Mouse (Mus musculus) spleen, adult 18-20 months (tissue): ENCODE results near the gene Rbm48.
A peak's percentile ranks its signal among the peaks of the same experiment; 100 is the strongest.
"Not testable (repeated sequence)": the region's sequence is repeated elsewhere in the genome, so short reads cannot be mapped to it uniquely, and the experiment has no call there.

Experiments
- DNase-seq, 2 experiments: peaks; one replicate each; pipeline ENCODE4 v3.0.0; 2022; ENCODE audit warnings: mixed read lengths in 2 of 2

Gene Rbm48

DNA sequence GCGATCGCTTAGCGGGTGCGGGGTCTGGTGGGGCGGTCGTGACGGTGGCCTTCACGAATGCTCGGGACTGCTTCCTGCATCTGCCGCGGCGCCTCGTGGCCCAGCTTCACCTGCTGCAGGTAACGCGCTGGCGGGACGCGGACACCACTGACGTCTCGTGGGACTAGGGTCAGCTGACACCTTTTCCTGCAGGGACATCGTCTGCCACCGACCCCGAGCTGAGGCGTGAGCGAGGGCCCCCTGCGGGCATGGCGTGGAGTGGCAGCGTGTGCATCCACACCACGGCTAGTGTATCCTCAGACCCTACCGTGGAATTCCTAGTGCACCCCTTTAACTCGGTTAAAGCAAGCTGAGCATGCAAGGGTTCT is at the start of gene Rbm48:
Gene Rbm48 (minus strand): TSS at position 187 of the 368 bp plus-strand sequence.
- peak; percentile 76 to 77 for DNase-seq

DNA sequence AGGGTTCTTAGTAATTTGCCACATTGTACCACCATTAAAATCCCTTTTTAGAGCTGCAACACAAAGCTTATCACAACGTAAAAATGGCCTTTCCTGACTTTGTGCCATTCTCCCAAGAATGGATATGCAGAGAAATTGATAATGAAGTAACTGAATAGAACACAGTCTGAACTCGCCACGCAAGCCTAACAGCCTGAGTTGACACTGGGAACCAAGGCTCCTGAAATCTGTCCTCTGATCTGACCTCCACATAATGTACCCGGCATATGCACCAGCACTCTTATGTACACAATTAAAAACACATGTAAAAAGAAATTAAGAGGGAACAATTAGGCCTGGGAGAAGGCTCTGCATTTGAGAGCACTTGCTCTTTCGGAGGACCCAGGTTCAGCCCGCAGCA is 48.9 kb upstream of the Rbm48 start:
- no peak for DNase-seq

DNA sequence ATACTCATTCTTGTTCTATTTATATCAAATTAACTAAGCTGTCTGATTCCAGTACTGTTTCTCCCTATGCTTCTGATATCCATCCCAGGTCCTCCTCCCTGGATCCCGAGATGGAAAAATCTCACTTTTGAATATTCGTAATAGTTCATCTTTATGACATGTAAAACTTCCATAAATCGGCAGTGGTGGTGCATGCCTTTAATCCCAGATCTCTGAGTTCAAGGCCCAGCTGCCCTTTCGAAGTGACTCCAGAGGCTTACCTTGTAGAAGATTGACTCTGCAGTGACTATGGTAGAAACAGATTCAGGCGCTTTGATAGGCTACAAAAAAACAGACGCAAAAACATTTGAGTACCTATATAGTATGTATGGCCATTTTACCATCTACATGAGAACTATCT is 48.2 kb upstream of the Rbm48 start:
- DNase-seq, result no peak

DNA sequence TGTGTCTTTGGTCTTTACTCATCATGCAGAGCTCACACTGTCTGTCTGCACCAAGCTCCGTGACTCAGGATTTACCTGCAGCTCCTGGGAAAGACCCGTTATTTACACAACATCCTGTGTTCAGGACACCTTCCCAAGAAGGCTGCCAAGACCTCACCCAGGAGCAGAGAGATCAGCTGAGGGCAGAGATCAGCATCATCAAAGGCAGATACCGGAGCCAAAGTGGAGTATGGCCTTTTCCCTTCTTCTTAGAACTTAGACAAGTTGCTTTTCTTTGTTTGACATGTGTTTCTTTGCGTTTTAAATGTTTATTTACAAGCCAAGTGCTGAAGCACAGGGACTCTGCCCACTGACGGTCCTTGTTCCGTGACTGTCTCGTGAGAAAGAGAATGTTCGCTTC is 38.9 kb upstream of the Rbm48 start:
- DNase-seq, result no peak

DNA sequence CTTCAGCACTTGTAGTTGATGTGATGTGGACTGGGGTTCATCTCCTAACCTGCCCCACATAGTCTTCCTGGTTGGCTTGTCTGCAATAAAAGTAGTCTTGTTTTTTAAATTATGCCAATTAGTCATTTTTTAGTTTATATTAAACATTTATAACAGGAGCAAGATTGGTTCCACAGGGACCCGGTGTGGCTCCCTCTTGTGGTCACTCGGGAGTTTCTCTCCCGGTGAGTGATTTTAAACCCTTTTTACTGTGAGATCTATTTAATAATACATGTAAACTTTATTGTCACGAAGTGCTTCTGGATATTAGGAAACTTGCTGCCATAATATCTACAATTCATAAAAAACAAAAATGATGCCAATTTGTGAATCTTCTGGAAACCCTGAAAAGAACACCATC is 37.6 kb upstream of the Rbm48 start:
- no peak for DNase-seq

DNA sequence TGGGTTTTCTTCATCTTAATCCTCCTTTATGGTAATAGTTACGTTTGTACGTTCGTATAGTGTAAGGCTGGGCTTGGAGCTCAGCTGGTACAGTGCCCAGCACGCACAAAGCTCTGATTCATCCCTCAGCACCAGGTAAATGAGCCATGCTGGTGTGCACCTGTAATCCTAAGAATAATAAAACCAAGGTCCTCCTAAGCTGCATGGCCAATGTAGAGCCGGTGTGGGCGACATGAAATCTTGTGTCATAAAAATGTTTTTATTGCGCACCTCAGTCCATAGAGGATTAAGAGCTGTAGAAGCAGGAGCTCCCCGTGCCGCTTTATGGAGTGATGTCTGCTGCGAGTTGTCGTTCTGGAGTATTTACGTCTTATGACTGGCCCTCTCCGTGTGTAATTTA is 36.9 kb upstream of the Rbm48 start:
- DNase-seq, result no peak

DNA sequence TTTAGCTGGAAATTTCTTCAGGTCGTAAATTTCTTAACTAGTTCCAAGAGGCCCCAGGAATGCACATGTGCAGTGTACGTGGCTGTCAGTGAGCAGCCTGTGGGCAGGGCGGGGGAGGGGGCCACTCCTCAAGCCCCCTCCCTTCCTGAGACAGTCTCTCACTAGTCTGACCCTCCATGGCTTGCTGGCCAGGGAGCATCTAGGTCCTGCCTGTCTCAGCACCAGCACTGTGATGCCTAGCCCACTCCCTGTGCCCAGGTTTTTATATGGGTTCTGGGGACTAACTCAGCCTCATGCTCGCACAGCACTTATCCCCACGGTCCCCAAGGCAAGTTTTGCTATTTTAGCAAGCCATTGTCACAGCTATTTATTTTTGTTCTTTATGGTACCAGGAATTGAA is 35.9 kb upstream of the Rbm48 start:
- no peak for DNase-seq

DNA sequence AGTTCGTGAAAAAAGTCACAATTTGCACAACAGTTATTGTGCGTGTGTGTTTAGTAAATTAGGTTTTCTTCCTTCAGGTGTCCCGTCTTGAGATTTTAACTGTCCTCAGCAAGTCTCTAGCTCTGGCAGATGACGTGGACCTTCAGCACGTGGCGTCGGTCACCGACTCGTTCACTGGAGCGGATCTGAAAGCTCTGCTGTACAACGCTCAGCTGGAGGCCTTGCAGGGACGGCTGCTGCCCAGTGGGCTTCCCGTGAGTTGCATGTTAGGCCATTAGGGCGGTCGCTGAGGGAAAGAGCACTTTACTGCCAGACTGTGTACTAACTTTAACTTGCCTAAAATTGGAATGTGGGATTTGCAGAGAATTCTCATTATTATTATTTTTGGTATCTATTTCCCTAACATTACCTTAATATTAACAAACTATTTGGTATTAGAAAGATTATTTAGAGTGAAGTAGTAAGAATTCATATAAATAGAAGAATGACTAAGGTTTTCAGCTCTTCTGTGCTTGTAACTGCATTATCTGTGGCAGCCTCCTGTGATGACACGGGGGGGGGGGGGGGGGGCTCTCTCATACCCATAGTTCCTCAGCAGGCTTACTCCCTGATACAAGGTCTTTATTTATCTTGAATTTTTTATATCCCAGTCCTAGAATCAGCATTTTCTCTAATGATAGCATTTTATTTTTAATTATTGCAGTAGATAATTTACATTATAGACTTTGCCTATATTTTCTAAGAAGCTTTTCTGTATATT is 35.3 kb upstream of the Rbm48 start:
- no peak for DNase-seq

DNA sequence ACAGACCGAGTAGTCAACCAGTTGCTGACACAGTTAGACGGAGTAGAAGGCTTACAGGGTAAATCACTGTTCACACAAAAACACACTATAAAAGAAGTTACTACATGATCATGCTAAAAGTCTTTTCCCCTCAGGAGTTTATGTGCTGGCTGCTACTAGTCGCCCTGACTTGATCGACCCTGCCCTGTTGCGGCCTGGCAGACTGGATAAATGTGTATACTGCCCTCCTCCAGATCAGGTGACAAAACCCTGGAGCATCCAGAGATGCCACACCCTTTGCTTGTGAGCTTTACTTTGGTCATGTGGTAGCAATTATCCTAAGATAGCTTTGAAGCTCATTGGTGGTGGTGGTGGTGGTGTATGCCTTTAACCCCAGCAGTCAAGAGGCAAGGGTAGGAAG is 33.7 kb upstream of the Rbm48 start:
- no peak for DNase-seq

DNA sequence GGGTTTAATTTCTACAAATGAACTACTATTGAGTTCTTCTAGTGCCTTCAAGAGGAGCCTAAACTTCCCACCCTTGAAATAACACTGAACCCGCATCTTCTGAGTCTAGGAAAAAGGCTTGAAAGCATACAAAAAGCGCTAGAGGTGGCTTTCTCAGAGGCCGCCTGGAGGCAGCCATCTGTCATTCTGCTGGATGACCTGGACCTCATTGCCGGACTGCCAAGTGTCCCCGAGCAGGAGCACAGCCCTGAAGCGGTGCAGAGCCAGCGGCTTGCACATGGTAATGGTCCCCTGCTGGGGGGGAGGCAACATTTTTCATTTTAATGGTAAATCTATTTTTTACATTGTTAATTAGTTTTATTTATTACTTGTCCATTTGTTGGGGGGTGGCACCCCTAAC is 24.1 kb upstream of the Rbm48 start:
- no peak for DNase-seq

DNA sequence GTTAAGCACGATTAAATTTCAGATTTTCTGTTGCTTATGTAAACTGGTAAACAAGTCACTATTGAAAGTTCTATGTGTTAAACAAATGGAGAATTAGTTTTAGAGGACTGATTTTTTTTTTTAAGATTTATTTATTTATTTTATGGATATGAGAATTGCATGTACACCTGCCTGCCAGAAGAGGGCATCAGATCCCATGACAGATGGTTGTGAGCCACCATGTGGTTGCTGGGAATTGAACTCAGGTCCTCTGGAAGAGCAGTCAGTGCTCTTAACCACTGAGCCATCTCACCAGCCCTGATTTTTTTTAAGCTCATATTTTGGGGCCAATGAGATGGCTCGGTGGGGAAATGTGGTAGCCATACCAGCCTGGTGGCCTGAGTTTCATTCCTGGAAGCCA is 15.4 kb upstream of the Rbm48 start:
- DNase-seq, result not testable (repeated sequence)

DNA sequence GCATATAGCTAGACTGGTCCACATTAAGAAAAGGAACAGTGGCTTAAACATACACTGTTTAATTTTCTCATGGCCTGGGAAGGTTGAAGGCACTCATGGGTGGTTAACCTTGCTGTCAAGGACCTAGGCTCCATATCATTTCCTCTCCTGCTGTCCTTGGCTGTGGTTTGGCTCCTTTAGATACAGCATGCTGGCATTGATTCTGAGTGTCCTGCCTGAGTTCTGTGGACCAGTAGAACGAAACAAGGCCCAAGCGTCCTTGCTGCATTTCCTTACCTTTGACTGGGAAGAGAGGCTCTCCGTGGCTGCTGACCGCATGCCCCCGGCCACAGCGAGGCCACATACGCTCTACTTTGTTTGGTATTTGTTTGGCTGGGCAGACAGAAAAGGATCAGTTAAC is 12.9 kb upstream of the Rbm48 start:
- DNase-seq, result no peak

DNA sequence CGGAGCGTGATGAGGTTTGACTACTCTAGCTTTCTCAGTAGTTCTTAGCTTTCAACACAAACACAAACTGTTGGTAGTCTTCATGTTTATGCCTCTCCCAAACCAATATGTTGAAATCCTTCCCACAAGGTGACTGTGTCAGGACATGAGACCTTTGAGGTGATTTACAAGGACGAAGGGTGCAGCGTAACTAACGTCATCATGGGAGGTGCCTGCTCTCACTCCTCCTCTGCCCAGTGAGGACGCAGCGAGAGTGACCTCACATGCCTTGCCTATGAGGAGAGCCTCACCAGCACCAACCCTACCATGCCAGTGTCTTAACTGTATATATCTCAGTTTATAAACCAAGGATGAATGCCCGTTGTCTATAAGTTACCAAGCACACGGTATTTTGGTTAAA is 10.7 kb upstream of the Rbm48 start:
- DNase-seq, result no peak

DNA sequence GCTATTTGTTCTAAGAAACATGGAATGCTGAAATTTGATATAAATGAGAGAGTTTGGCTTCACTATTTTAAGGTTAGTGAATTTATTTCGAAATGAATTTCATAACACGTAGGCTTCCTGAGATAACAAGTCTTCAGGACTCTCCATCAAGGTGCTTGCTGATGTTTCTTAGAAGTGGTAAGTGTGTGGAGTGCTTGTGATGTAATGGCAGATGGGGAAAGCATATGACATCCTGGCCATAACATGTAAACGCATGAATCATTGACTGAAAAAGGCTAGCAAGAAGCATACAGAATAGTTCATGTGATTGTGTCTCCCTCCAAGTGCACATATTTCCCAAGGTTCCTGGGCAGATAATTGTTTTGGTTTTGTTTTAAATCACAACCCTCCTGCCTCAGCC is 4.4 kb upstream of the Rbm48 start:
- no peak for DNase-seq

DNA sequence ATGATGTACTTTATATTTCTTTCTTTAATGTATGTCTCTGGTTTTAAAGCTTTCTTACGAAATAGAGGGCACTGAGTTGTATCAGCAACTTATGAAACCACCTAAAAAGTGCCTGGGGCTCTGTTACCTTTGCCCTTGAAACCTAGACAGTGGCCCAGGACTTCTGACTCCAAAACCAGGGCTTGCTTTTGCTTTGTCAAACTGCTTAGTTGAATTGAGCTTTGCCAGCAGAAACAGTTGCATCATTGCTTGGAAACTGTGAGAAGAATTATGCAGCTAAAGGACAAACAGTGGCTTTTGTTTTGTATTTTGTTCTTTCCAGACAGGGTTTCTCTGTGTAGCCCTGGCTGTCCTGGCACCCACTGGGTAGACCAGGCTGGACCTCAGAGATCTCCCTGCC is 3.9 kb upstream of the Rbm48 start:
- DNase-seq, result no peak

DNA sequence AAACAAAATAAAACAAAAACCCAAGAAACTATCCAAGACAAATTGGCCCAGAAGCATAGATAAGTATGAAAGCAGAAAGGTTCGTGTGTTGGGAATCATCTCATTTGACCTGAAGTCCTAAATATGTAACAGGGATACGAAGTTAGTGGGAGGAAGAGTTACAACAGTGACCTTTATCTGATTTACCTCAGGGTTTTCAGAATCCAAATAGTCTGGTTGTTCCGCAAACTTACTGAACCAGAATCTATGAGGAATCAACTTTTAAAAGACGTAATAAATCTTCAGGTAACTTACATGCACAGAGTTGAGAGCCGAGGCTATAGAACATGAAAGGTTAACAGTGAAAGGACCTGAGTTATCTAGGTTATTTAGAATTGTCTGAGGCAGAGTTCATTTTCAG is 2.4 kb upstream of the Rbm48 start:
- no peak for DNase-seq

DNA sequence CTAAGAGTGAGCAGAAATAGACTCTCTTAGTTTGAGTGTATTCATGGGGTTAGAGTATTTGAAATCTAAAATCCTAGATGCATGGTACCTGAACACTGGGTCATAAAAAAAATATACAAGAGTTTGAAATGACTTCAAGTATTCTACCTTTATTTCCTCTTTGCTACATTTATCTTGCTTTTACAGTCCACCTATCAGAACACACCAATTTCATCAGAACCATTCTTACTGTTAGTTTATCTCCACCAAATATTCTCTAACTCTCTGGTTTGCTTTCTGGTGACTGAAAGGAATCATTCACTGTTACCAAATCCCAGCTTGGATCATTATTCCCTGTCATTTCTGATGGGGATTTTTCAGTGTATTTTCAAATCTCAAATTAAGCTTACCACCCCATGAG is 786 bp upstream of the Rbm48 start:
- DNase-seq, result no peak

DNA sequence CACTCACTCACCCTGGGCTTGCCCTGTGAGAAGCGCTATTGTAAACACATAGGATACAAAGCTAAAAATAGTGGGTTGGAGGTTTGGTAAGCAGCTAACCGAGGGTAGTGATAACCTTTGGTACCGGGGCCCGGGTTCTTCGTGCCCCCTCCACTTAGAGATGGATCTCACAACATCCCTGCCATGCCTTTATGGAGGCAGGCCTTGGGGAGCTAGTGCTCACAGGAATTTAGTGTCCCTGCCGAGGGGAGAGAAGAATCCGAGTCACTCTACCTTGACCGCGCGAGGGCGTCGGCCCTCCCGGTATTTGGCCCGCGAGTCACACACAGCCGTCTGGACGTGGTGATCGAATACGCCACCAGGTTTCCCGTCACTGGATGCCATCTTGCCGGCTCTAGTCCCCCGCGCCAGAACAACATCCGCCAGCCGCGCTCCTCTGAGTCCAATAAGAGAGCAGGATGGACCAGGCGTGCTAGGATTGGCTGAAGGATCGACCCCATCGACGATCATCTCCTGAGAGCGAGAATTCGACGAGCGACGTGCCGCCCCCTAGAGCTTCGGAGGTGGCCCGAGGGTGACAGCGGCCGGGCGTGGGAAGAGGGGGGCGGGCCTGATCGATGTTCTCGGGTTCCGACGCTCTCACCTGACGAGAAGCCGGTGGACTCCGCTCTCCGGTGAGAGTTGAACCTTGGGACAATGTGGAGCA is 539 bp downstream of the Rbm48 start, which contains the start of gene Pex1:
Gene Pex1 (plus strand): TSS at position 374 of the 706 bp plus-strand sequence.
- peak; percentile 88 to 89 for DNase-seq

DNA sequence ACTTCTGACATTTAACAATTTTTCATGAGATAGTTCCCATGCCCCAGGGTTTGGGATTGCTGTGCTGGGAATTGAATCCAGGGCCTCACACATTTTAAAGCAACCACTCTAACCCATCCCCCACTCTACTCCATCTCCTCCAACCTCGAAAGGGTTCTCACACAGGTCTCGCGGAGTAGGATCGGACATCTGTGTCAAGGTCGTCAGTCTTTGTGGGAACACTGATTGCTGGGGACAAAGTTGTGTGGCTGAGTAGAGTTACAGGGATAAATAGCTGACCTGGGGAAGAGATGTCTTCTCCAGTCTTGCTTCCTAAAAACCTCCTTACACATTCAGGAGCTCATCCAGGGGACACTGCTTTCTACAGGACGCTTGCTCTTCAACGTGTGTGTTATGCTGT is 17.3 kb downstream of the Rbm48 start:
- no peak for DNase-seq

DNA sequence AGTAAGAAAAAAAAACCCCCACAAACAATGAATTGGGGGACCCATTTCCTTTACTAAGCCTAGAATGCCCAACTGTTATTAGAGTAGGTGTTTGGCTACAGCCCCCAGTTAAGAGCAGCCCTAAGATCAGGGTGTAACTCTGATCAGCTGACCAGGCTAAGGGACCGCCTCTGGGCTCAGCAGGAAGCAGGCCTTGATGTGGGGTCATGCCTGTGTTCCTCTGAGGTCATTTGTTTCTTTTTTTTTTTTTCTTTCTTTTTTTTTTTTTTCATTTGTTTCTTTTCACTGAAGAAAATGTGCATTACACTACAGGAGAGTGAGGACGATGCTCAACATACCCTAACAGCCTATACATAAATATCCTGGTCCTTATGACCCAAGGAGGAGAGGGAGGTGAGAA is 18.4 kb downstream of the Rbm48 start:
- DNase-seq, result no peak

DNA sequence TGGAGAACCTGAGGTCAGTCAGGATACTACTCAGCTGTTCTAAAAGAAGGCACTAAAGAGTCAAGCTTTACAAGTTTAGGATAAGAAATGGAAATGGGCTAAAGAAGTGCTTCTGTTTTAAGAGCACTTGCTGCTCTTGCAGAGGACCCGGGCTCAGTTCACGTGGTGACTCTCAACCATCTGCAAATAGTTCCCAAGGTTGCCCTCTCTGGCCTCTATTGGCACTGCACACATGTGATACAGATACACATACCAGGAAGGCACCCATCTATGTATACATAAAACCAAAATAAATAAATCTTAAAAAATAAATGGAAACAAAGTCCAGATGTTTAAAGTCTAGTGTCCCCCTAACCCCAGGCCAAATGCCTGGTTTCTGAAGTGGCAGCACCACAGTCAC is 21.6 kb downstream of the Rbm48 start:
- DNase-seq, result no peak

DNA sequence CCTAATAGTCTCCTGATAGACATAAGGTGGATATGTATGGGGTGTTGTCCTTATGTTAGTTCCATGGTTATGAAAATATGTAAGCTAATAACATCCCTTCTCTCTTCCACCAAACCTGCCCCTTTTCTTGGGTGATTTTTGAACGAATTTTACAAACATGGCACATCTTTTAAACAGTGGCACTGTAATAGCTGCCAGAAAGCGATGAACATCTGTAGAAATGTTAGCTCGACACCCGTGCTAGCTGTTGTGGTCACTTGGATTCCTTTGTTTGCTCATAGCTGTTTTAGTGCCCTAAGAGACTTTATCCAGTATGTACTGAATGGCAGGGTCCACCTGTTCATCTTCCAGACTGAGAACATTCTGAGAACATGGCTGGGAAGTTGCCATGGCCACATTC is 25.1 kb downstream of the Rbm48 start, which contains the start of gene 1700109H08Rik:
Gene 1700109H08Rik (plus strand): TSS at position 301 of the 400 bp plus-strand sequence.
- no peak for DNase-seq

DNA sequence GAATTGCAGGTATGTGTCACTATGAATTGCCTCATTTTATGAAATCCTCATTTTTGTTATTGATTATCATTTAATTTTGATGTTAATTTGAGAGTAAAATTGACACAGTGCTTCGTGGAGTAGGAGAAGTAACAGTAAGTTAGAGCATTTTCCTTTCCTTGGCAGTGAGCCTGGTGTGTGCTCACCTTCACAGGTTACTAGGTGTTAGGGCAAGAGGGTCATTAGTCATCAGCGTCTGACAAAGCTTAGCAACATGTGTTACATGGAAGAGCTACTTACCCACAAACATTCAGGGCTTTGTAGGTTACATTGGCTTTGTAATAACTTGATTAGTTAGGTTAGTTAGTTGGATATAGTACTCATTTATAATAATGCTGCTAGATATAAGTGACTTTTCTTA is 42.2 kb downstream of the Rbm48 start:
- DNase-seq, result no peak

DNA sequence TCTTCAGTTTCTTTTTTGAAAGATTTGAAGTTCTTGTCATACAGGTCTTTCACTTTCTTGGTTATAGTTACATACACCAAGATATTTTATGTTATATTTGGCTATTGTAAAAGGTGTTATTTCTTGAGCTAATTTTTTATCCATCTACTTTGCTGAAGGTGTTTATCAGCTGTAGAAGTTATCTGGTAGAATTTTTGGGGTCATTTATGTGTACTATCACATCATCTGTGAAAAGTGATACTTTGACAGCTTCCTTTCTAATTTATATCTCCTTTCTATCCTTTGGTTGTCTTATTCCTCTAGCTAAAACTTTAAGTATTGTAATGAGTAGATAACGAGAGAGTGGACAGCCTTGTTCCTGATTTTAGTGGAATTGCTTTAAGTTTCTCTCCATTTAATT is 44.9 kb downstream of the Rbm48 start:
- DNase-seq, result no peak

DNA sequence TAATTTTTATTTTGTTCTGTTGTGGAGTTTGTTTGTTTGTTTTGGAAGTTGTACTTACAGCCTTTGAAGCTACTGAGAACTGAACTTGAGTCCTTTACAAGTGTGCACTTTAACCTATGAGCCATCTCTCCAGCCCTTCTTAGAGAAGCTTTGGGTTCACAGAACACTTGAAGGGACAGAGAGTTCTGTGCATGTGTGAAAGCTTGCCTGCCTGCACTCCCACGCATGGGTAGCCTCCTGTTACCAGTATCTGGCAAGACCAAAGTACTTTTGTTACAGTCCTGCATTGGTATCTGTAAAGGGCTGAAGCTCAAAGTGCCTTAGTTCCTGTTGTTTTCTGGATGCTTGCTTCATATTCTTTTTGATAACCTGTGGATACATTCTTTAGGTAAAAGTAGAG is 50.2 kb downstream of the Rbm48 start:
- DNase-seq, result no peak
